Mouse (Mus musculus): ENCODE measurements around the gene Camta1.

Camta1 gene

DNA sequence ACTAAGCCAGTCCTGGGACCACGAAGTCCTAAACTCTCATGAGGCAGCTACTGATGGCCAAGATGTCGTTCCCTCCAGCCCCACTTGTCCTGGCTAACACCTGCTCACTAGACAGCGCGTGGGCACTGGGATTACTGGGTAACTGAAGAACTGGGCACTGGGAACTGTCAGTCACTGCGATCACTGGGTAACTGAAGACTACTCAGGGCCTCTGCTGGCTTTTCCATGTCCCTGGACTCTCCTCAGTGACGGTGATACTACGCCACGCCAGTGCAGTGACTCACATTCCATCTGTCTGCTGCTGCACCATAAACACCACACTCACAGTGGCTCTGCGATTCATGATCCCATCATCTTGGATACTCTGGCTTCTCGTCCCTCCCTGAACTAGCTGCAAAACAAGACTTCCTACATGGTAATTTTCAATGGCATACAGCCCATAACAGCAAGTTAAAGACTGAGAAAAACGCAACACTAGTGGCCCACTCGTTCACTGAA lies 81.7 kb downstream of the Camta1 start:
- DNase-seq, result no peak

DNA sequence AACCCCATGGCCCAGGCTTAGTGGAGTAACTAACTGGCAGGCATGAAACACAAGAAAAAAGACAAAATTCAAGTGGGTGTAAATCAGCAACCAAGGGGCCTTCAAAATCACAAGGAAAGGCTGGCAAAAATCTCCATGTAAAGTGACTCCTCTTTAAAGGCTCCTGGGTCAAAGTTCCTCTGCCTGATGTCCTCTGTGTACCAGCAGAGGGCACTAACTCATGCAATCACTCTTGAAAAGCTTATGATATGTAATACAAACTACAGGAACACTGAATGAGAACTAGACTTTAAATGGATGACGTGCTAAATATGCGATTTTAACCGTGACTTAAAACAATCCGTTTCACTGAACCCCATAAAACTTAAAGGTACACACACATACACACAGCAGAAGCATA lies 83.2 kb downstream of the Camta1 start:
- peak; percentile 42 to 51 for DNase-seq

DNA sequence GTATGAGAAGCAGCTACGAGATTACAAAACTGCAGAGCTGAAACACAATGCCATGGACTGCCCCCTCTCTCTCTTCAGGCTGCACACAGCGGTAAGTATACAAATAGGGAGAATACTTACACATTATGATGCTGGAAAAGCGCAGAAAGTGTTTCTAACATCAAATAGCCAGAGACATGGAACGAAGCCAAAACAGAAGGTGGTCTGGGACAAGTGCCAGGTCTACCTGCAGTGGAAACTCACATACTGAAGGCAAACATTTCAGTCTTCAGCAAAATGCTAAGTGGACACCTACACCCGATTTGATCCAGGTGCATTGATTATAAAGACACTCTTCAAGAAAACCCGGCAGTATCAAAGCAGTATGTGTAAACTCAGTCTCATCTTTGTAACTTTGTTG lies 84.2 kb downstream of the Camta1 start:
- peak; percentile 42 to 58 for DNase-seq

DNA sequence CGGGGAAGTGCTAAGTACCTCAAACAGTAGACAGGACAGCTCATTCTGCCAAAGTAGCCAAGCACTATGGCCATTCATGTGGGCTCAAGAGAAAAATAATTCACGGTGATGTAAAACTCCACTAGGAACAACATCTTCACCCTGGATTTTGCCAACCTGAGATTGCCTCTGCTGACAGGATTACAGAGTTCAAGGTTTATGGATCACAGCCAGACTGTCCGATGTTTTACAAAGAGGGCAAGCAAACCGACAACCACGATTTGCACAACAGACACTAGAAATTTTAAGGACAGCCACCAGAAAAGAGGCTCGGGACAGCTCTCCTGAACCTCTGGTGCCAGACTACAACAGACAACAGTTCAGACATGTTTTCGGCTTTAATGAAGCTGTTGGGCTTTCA lies 86.2 kb downstream of the Camta1 start:
- DNase-seq, result peak in 1 of 2 experiments; percentile 42

DNA sequence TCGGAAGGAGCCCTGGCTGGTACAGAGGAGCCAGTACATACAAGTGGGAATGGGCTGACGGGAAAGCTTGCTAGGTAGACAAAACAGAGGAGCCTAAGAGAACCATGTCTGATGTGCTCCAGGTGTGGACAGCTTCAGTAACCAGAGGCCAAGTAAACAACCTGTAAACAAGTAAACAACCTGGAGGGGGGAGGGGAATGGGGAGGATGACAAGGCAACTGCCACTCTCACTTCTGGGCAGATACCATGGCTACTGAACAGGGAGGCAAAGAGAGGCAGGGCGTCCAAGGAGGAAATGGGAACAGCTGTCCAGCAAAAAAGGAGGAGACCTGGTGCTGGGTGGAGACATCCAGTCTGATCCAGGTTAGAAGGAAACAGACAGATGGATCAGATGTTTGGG lies 88.0 kb downstream of the Camta1 start:
- DNase-seq, result no peak

DNA sequence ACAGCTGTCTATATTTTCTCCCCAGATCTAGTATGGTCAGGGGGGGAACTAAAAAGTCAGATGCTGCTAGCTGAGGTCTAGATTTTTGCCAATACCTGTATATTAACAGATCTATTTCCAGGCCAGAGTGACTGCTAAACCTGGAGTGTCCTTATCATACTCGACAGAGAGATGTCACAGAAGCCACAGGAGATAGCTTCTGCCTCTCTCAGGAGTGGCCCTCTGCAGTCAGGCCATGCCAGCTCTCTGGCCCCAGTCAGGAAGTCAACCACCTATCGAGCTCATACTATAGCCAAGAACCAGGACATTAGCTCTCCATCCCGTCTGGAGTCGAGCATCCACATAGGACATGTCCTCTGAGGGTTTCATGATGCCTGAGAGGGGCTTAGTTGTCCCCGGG lies 88.7 kb downstream of the Camta1 start:
- DNase-seq, result no peak

DNA sequence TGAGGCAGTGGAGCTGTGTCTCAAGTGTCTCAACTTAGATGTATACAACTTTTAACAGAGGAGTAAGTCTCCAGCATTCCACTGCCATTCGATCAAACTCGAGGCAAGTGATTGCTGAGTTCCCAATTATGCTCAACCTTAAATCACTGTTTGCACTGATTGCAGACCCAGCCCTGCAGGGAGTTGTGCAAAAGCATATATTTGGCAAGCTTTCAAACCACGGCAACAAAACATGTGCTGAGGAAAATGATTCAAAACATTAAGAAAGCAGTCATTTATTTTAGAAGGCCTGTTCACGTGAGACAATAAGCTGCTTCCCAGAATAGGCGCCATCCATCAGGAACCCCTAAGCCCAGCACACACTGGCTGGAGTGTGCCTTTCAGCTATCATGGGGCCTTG lies 91.0 kb downstream of the Camta1 start:
- no peak for DNase-seq

DNA sequence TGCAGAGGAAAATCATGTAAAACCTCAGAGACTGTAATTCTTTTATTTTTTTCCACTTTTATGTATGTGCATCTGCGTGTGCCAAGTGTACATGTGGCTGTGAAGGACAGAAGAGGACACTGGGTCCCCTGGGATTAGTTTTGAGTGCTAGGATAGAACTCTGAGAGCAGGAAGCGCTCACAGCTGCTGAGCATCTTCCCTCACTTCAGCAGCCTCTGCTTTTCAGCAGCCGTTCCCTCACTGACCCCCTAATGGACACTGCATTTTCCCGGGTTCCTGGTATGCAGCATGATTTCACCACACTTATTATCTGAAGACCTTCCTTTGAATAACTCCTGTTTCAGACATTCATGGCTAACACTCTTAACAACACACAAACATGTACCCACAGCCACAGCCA lies 93.9 kb downstream of the Camta1 start:
- DNase-seq, result no peak

DNA sequence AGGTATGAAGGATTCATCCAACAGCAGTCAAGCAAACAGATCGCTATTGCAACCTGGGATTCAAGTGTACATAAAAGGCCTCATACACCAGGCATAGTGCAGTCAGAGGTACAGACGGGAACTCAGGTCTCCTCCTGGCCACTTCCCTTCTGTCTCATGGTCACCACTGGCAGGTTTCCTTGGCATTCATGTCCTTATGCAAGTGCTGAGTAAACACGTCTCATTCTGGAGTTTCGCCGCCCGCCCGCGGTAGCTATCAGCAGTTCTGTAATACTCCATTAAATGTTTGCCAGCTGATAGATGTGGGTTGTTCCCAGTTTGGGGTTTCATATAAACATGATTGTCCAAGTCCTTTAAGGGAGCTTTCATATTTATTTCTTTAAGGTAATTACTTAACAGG lies 94.3 kb downstream of the Camta1 start:
- DNase-seq, result no peak

DNA sequence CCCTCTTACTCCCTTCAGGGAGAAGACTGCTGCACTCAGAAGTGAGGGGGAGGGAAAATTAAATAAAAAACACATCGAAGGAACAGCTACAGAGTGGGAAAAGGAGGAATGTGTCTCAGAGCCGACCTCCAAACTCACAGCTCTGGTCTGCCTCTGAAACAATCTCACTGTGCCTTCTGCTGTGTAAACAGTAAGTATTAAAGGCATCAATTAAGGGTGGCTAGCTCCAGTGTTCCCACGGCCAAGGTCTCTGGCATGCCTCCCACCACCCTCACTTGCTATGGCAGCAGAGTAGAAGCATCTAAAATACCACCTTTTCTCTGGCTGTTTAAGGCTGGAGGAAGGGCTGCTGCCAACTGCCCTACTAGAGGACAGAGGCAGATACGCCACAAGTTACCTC lies 96.3 kb downstream of the Camta1 start:
- no peak for DNase-seq

DNA sequence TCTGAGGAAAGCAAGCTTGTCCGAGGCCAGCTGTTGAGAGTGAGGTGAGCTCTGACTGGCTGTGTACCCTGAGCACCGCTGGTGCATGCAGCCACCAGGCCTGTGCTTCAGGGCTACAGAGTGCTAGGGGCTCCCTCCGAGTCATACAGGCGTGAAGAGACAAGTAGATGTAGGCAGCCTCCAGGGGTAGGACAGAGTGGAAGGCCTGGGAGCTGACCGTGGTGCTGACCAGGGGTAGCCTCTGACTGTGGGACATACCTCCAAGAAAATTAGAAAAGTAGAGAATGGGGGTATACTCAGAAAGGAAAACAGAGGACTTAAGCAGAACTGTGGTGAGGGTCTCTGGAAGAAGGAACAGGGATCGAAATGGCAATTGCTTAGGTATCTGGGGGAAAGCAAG lies 97.7 kb downstream of the Camta1 start:
- peak; percentile 17 to 76 for DNase-seq

DNA sequence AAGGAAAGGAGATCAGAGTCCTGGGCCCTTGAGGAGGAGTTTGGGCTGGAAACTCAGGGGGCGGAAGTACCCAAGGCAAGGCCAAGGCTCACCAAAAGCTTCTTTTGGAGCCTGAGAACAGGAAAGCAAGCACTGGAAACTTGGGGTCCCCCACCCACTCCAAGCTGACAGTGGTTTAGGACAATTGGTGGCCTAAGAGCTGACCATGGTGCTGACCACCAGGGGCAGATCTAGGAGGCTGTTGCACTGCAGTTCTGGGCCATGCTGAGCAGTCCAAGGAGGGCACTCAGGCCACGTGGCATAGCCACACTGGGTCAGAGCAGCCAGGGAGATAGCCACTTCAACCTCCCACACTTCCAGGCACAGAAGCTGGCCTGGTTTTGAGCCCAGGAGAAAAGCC lies 102.6 kb downstream of the Camta1 start:
- peak in 1 of 2 experiments; percentile 21 for DNase-seq

DNA sequence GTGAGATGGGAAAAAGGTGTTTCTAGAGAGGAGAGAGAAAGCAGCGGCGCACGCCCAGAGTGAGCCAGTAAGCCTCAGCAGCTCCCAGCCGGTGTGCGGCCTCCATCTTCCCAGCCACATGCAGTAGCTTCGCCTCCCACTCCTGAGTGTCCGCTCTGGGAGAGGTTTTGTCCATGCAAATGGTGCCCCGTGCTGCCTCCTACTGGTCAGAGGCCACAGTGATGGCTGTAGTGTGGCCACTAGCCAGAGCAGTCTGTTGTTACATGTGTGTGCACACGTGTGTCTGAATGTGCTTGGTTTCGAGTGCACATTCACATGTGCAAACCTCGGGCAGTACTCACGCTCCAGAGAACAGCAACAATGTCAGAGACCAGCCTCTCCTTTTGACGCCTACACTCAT lies 103.3 kb downstream of the Camta1 start:
- no peak for DNase-seq

DNA sequence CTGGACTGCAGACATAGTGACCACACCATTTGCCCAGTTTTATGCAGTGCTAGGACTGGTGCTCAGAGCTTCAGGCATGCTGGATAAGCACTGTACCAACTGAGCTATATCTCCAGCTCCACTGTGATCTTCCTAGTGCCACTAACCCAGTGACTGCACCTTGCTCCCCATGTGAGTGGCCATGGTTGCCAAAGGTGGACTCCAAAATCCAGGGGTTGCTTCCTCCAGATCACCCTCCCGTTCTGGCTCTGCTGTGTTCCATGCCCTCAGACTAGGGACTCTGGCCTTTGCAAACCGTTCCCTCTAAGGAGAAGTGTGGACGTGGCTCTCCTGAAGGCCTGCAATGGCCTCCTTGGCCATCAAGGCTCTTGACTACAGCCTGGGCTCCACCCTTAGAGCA lies 104.4 kb downstream of the Camta1 start:
- DNase-seq, result peak; percentile 59 to 60

DNA sequence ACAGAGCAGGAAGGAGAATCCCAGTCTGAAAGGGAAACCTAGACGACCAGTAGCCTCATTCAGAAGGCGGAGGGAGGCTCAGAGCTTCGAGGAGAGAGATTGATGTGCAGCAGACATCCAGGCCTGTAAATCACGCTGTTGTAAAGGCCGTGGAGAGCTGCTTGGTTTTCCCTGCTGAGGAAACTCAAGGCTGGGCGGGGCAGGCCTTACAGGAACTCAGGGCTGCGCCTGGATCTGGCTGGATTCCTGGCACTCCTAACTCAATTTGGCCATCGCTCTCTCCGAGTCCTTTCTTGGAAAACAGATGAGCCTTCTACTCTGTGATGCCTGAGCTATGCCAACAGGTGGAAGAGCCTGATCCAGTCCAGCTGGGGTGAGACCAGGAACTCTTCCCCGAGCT lies 105.3 kb downstream of the Camta1 start:
- DNase-seq, result peak; percentile 37 to 58

DNA sequence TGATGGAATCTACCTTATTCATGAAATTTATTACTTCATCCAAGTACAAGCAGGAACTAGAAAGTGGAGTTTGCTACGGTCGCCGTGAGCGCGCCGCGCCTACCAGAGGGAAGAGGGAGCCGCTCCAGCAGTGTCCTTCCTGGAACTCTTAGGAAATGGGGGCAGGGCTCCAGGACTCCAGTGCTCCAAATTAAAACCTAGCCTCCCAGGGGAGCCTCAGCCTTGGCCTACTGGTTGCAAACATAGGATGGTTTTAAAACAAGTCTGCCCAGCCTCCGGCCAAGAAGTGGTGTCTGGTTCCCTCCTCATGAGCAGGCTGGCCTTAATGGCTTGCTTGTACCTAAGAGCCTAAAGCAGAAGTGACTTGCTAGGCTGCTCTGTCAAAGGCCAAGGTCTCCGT lies 108.4 kb downstream of the Camta1 start:
- peak; percentile 34 to 48 for DNase-seq

DNA sequence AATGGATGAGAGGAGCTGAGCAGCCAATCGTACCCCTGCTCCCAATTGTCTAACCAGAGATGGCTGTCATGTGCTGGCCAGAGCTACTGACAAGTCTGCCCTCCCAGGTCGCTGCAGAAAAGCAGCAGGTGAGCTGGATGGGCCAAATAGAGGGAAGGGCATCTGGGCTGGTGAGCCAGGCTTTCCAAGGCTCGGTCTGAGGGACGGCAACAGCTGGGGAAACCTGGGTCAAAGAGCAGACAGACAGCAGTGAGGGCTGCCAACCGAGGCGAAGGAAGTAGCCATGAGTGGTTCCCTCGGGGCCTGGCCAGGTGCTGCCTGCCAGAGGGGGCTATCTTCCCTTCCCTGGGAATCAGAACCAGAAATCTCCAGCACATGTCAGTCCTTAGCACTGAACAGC lies 109.1 kb downstream of the Camta1 start:
- DNase-seq, result peak; percentile 59 to 69

DNA sequence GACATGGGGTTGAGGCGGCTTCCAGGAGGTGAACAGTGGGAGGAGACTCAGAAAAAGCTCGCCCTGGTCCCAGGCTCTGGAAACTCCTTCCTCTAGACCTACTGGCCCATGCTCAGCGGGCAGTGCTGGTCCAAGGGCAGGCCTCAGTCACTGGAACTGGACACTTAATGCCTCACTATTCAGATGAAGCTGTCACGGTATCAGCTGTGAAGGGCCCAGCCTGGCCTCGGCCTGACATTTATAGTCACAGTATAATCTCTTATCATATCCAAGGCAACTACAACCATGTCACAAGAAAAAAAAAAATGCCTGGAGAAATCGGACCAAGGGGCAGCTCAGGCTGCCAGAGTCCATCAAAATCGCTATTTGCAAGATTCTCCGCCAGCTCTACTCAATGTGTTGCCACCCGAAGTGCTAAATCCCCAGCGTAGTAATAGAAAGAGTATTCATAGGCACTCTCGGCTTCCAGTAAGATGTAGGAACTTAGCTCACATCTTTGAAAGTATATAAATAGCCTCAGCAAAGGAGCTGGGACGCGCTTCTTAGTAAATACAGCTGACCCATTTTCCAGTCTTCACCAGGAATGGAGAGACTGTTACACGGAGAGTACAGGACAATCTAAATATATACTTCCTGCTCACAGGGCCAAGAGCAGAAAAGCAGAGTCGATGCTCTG lies 110.3 kb downstream of the Camta1 start:
- DNase-seq, result no peak

DNA sequence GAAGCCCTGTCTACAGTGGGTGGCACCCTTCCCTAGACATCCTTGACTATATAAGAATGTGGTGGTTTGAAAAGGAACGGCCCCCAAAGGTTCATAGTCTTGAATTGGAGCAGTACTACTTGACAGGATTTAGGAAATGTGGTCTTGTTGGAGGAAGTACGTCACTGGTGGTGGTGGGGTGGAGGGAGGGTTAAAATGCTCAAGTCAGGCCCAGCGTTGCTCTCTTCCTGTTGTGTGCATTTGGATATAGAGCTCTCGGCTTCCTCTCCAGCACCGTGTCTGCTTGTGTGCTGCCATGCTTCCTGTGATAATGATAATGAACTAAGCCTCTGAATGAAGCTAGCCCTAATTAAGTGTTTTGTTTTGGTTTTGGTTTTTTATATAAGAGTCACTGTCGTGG lies 114.0 kb downstream of the Camta1 start:
- no peak for DNase-seq

DNA sequence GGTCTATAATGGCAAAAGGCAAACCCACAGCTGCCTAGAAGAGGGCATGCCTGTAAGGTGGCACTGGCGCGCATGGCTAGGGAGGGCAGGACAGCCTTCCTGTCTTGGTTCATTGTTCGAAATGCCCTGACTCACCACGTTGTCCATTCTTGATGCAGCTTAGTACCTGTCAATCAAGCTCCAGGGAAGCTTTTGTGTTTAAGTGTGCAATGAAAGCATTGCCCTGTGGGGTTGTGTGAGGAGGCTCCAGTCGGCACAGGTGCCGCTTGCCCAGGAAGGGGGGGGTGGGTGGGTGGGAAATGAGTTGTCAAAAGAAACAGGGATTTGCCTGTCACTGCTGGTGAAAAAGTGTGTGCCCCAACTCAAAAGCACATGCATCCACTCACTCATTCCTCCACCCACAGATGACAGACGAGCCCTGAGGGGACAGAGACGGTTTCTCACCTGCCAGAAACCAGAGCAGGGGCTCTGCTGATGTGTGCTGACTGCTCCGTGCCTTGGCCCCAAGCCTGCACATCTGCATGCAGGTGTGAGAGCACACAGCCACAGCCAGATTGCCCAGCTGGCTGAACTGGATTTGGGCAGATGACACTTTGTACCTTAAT lies 115.6 kb downstream of the Camta1 start:
- DNase-seq, result no peak

DNA sequence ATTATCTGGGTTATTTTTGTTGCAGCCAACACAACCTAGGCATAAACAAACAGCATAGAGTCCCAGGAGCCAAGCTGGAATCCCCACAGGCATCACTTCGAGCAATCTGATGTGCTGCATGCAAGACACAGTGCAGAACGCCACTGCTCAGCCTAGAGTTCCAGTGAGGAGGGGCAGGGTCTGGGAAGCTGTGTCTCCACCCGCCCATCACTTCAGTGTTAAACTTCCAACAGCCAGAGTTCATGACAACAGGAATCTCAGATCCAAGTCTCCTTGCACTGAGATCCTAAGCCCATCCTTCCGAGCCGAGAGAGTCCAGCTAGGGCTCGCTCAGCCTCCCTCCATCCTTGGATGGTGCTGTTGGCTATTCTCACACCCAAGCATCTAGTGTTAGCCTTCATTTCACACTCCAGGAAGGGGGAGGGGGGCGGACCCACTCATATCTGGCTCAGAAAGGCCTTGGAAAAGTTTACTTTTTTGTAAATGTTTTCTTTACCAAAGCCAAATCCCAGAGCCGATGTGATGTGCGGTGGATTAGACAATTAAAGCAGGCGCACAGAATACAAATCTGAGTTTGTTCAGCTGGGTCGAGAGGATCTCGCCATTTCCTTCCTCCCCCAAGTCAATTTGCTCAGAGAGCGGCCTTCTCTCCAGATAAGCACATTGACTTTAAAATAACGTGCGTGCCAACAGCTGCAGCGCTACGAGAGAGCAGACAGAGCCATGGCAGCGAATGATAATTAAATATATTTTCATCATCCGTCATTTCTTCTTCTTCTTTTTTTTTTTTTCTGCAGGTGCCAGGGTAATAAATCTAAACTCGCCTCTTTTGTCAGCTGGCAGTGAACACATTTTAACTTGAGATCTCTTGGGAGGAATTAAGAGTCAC lies 120.2 kb downstream of the Camta1 start:
- no peak for DNase-seq

DNA sequence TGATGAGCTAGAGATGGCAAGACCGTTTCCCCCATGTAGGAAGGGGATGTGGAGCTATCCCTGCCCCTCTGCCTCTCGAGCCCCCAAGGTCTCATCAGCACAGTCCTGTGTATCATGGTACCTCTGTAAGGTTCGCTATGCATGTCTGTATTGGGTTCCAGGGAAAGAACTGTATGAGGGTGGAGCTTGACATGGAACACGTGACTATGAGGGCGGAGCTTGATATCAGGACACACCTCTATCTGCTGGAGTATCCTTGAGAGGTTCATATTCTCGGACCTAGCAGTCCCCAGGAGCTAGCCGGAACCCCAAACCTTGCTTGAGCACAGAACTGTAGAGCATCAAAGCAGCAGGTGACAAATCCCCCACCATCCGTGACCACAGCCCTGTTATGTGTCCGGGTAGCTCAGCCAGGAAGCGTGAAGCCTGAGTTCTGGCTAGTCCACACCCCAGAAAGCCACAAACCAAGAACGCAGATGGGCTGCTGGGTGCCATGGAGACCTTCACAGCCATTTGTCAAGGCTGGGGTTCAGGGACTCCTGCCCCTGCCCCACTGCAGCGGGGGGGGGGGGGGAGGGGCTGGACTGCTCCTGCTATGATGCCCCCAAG lies 122.2 kb downstream of the Camta1 start:
- DNase-seq, result no peak

DNA sequence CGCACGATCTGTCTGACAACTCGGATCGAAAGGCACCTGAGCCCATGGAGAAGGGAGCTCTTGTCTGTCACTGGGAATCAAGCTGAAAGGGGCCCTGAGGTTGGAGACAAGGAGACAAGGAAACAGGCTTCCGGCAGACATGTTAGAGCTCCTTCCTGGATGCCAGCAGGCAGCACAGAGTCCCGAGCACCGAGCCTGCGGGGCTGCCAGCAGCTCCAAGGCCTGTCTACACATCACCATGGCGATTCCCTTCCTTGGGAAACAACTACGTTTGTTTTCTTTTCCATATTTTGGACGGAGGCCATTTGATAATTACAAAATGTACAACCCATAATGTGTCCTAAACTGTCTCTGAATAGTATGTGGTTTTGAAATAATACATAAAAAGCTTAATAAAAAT lies 122.8 kb downstream of the Camta1 start:
- no peak for DNase-seq

Data from kidney, postnatal 36 days (tissue).